Mouse (Mus musculus): ENCODE measurements at regions not wholly inside any gene's neighbourhood (a gene's known extent, or its start where the extent isn't known, plus 50 kb on each side); places are given as distances from the start of the nearest gene placed in this dataset.

DNA sequence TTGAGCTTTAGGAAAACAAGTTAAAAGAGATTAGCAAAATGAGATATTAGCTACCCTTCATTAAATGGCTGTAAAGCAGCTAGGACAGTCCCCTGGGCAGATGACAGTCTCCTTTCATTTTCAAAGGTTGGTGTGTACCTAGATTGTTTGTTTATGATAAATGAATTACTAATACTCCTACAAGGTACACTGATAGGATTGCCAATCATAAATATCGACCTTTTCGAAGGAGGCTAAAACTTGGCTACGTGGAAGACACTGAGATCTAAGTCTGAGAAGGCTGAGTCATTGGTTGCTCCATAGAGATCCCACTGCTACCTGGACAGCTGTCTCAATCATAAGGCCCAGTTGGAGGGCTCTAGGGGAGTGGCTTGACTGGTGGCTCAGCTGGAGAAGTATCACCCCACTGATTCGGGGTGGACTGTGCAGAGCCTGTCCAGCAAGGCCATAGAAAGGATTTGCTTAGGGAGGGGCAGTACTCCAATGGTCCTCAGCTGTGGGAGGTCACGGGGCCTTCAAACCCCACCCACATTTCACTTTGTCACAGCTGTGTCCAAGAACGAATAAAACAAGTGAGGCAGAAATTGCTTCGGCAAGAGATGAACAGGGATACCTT lies 166.9 kb upstream of the Ift57 start:
- TF ChIP-seq CTCF (IDR thresholded peaks at IDR 0.05; ENCODE audit: low read depth) (no peak), EP300 (IDR thresholded peaks at IDR 0.05; ENCODE audit: low read depth) (no peak)

Measured in liver, postnatal 0 days (tissue).